Mouse (Mus musculus) erythroblast, embryonic 14.5 days (primary cell): Measurements from ENCODE around the gene Etv5.

Experiments used
- GATA1 ChIP-seq: IDR thresholded peaks from 2 replicates; pipeline ENCODE4 v1.6.1; 2012; ENCODE audit warnings: low read length, inconsistent platforms, mixed read lengths
- TAL1 ChIP-seq: IDR thresholded peaks from 3 replicates; pipeline ENCODE4 v1.6.1; 2012; ENCODE audit warnings: low read length, inconsistent platforms, mixed read lengths

DNA sequence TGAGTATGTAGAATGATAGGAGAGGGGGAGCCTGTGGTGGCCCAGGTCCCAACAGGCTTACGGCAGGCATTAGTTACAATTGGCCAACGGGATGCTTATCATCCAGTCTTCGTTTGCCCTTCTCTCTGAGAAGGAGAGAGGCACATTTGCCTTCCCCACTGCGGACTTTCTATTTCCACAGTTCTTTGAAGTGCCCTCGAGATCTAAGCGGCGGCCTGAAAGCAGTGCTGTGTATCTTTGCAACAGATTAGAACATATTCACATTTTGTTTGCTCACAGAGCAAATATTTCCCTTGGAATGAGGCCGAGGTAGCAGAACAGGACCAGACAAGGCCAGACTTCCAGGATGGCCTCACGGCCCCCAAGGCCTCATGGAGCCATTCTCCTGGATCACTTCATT, 12.6 kb upstream of the Etv5 start:
- no peak for TF ChIP-seq GATA1
- TF ChIP-seq TAL1: no peak
